Mouse (Mus musculus) hindbrain, embryonic 16.5 days (tissue): Measurements from ENCODE around the gene Btg2. TPM values are rescaled to one million over a fixed set of nuclear protein-coding genes. Genes with fewer than 3 reads are reported as not detected.

ENCODE experiments used
- ATAC-seq: fragments of 200-750 bp; cut with Nextera tagmentation; 2 replicates; pipeline ENCODE4 v1.8.0; 2017; ENCODE audit warnings: moderate TSS enrichment, moderate library complexity
- H3K27ac ChIP-seq: fragments of 300-500 bp; sonication (generic); 2 replicates; pipeline ENCODE4 v1.5.1; 2014; ENCODE audit warnings: low read depth, mild to moderate bottlenecking, control low read depth, low read length, moderate library complexity
- H3K27me3 ChIP-seq: fragments of 300-500 bp; sonication (generic); replicated peaks from 2 replicates; pipeline ENCODE4 v1.6.1; 2014; ENCODE audit warnings: low read length; ENCODE audit not compliant: control insufficient read depth, insufficient read depth
- H3K36me3 ChIP-seq: fragments of 300-500 bp; sonication (generic); 2 replicates; pipeline ENCODE4 v1.6.1; 2014; ENCODE audit warnings: mild to moderate bottlenecking, low read length, moderate library complexity, mixed read lengths; ENCODE audit not compliant: control insufficient read depth, insufficient read depth
- H3K4me1 ChIP-seq: fragments of 300-500 bp; sonication (generic); 2 replicates; pipeline ENCODE4 v1.6.1; 2014; ENCODE audit warnings: low read depth, low read length; ENCODE audit not compliant: control insufficient read depth, insufficient read depth
- H3K4me2 ChIP-seq: fragments of 300-500 bp; sonication (generic); 2 replicates; pipeline ENCODE4 v1.6.1; 2014; ENCODE audit warnings: mild to moderate bottlenecking, low read length, control low read depth, moderate library complexity
- H3K4me3 ChIP-seq: fragments of 300-500 bp; sonication (generic); 2 replicates; pipeline ENCODE4 v1.5.1; 2014; ENCODE audit warnings: mild to moderate bottlenecking, low read length, control low read depth, moderate library complexity
- H3K9ac ChIP-seq: fragments of 300-500 bp; sonication (generic); 2 replicates; pipeline ENCODE4 v1.6.1; 2014; ENCODE audit warnings: low read depth, mild to moderate bottlenecking, control low read depth, low read length, moderate library complexity
- H3K9me3 ChIP-seq: fragments of 300-500 bp; sonication (generic); 2 replicates; pipeline ENCODE4 v1.6.1; 2014; ENCODE audit warnings: mild to moderate bottlenecking, low read length, moderate library complexity; ENCODE audit not compliant: control insufficient read depth
- WGBS: fragments of 180-500 bp; shearing (Covaris S2); extraction: QIAGEN DNeasy Blood & Tissue Kit; methylation state at CpG from one replicate; pipeline ENCODE4 v1.1.7; 2014; 5-methylcytosine and 5-hydroxymethylcytosine counted together
- polyA plus RNA-seq: library from polyadenylated mRNA; unstranded; fragments of >200 nt; fragmentation: Nextera tagmentation; extraction: Ambion mirVana; gene quantifications from 2 replicates; pipeline ENCODE4 v1.2.1, GENCODE M21; 2015

Btg2 gene
- polyA plus RNA-seq, 1 experiment from 2014 or later = 28.0 TPM

DNA sequence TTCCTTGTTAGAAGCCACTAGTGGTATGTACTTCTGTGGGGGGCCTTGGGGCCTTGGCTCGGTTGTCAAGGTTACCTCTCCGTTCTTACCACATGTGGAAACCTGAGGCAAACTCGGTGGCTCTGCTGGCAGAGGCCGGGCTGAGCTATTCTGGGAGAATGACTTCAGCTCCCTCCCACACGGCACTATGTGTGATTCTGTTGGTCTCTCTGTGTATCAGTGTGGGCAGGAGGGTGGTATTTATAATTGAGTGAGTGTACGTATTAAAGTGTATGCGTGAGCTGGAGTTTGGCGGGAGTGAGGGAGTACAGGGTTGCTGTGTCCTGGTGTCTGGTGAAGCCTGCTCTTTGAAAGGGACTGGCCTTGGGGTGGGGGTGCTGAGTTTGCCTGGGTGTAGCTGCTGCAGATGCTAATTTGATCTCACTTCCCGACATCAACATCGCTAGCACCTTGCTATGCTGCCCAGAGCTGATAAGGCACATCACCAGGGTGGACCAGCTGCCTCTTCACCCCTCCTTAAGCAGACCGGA, 4.1 kb upstream of the Btg2 start:
- Histone ChIP-seq H3K9ac (0 out of 2 replicates have a peak overlapping the region, but pooled peaks have one; percentile 13), H3K27me3 (no peaks in the 10 kb centered on the region), H3K4me3 (no peak overlapping the region), H3K36me3 (no peaks in the 10 kb centered on the region), H3K9me3 (no peaks in the 10 kb centered on the region), H3K4me2 (no peak overlapping the region), H3K4me1 (peaks cover 9% of the 10 kb centered on the region; the same call in 1 of the 2 replicates), H3K27ac (no peak overlapping the region)
- ATAC-seq = no peak
- WGBS = 55% methylated on average over 11 of the region's 11 CpGs

DNA sequence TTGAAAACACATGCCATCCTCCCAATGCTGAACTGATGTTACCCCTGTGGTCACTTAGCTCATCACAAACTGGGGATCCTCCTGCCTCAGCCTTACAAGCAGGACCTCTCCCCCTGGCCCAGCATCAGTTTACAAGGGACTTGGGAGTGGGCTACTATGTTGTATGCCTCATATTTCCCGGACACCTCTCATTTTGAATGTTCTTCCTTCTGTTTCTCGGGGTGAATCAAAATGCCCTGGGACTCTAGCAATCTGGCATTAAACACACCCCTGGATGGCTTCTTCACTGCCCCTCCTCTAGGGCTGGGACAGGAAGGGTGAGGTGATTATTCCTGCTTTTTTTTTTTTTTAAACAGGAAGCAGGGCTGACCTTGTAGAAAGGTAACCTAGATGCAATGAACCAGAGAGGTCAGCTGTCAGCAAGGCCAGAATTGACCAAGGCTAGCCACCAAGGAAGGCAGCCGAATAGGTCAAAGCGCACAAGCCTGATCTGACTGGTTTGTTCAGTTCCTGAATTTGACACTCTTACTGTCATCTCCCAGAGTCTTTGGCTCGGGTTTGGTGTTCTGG, 2.0 kb upstream of the Btg2 start:
- Histone ChIP-seq H3K9me3 (no peaks in the 10 kb centered on the region), H3K4me3 (no peak overlapping the region), H3K4me1 (peaks cover 25% of the 10 kb centered on the region), H3K36me3 (no peaks in the 10 kb centered on the region), H3K27me3 (no peaks in the 10 kb centered on the region), H3K9ac (no peak overlapping the region), H3K4me2 (no peak overlapping the region), H3K27ac (no peak overlapping the region)
- WGBS = 92% methylated on average over 5 of the region's 5 CpGs
- ATAC-seq = no peak

DNA sequence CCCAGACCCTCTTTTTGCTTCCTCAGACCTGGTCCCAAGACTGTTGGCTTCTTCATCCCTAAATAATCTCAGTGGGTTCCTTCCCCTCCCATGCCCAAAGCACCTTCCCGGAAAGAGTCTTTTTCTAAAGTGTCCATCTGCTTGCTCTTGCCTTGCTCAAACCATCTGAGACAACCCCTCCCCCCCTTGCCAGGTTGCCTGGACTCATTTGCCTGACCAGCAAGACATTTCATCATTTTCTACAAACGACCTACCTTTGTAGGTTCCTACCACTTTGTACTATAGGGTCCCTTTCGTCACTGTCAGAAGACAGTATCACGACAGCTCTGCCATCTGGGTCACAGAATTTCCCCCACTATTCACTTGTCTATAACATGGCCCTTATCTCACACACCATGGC, 1.5 kb upstream of the Btg2 start:
- Histone ChIP-seq H3K4me3 (no peak overlapping the region), H3K4me1 (peaks cover 30% of the 10 kb centered on the region), H3K9me3 (no peaks in the 10 kb centered on the region), H3K4me2 (no peak overlapping the region), H3K36me3 (no peaks in the 10 kb centered on the region), H3K27me3 (no peaks in the 10 kb centered on the region), H3K9ac (no peak overlapping the region), H3K27ac (0 out of 2 replicates have a peak overlapping the region, but pooled peaks have one; percentile 49)
- no peak for ATAC-seq
- WGBS = 78% methylated on average over 4 of the region's 4 CpGs

DNA sequence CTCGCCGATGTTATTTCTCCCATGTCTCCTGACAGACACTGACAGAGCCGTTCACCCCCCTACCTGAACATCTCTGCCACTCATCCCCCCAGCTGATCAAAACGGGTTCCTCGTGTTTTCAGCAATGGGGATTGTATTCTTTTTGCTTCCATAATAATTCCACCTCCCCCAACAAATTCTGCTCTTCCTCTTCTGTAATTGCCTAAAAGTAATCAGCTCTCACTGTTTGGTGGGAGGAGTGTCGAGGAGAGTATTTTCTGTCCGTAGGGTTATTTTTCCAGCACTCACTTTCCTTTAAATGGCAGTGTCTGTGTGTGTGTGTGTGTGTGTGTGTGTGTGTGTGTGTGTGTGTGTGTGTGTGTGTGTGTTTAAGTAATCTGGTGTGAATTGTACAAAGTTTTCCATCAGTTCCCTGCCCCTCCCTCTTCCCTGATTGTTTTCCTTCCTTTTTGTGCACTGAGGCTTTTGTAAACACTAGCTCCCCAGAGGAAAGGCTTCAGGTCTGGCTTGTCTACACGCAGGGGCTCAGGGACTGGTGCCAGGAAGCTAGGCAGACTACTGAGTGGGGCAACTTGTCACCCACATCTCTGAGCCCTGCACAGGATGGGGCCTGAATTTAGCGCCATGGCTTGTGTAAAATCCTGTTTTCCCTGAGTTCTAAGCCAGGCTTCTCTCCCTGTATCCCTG, 700 bp upstream of the Btg2 start:
- H3K4me2 ChIP-seq = peak overlapping the region; percentile 76
- H3K27ac ChIP-seq = peak overlapping the region; percentile 85
- no peaks in the 10 kb centered on the region for H3K36me3 ChIP-seq
- peak overlapping the region; percentile 70 for H3K4me3 ChIP-seq
- no peaks in the 10 kb centered on the region for H3K9me3 ChIP-seq
- peaks cover 31% of the 10 kb centered on the region for H3K4me1 ChIP-seq
- H3K27me3 ChIP-seq = no peaks in the 10 kb centered on the region
- WGBS = 4% methylated on average over 9 of the region's 9 CpGs
- peak overlapping the region; percentile 72 for H3K9ac ChIP-seq
- no peak for ATAC-seq

DNA sequence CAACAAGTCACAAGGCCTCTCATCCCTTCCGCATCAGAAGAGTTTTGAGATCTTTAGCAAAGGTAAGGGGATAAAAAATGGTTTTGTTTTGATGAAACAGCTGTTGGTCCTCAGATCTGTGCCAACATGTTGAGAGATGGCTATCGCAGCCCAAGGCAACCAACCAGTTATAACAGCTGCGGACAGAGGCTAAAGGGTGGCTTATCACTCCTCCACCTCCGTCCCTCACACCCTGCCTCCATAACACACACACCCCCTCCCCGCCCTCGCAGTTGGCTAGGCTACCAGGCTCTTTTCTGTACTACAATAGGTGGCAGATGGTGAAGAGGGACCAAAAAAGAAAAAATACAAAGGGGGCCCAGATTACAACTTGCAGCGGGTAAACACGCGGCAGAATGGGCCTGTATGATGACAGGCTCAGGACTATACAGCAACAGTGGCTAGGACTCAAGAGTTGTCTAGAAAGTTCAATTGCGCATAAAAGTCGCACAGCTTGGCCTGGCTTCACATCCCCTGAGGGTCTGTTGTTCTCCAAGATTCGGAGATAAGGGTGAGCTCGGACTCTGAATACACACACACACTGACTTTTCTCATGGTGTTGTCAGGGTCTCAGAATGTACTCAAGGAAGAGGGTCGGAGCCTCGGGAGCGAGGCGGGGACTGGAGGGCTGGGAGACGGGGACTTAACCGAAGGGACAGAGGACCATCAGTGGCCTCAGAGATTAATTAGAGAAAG, 692 bp downstream of the Btg2 start:
- no peaks in the 10 kb centered on the region for H3K9me3 ChIP-seq
- H3K4me1 ChIP-seq = peaks cover 32% of the 10 kb centered on the region
- no peaks in the 10 kb centered on the region for H3K36me3 ChIP-seq
- 5% methylated on average over 19 of the region's 19 CpGs for WGBS
- H3K27ac ChIP-seq = peak overlapping the region; percentile 75
- peak overlapping the region; percentile 80 for H3K9ac ChIP-seq
- ATAC-seq = no peak; the same call in 1 of the 2 replicates
- H3K27me3 ChIP-seq = no peaks in the 10 kb centered on the region
- H3K4me2 ChIP-seq = peak overlapping the region; percentile 76
- H3K4me3 ChIP-seq = peak overlapping the region; percentile 70

DNA sequence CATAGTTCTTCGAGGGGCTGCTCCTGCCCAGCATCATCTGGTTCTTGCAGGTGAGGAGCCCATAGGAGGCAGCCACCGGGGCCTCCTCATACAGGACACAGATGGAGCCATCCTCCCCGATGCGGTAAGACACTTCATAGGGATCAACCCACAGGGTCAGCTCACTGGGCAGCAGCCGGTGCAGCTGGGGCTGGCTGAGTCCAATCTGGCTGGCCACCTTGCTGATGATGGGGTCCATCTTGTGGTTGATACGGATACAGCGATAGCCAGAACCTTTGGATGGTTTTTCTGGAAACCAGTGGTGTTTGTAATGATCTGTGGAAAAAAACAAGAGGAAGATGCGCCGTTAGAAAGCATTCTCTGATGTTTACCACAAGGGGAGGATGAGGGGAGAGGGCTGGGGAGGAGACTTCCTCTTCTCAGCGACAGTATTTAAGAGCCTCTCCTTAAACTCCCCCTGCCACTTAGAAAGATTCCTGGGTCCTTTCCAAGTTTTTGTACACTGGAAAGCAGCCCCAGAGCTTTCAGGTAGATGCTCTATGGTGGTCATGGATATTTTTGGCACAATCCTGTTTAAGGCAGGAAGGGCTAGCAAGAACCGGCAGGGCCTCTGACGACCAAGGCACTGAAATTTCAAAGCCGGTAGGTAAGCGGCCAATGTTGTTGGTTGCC, 1.4 kb downstream of the Btg2 start:
- Histone ChIP-seq H3K4me1 (peaks cover 32% of the 10 kb centered on the region), H3K36me3 (no peaks in the 10 kb centered on the region), H3K4me3 (peak overlapping the region; percentile 70), H3K9ac (peak overlapping the region; percentile 80), H3K27me3 (no peaks in the 10 kb centered on the region), H3K27ac (peak overlapping the region; percentile 75), H3K4me2 (peak overlapping the region; percentile 76), H3K9me3 (no peaks in the 10 kb centered on the region)
- no peak for ATAC-seq
- 14% methylated on average over 14 of the region's 14 CpGs for WGBS

DNA sequence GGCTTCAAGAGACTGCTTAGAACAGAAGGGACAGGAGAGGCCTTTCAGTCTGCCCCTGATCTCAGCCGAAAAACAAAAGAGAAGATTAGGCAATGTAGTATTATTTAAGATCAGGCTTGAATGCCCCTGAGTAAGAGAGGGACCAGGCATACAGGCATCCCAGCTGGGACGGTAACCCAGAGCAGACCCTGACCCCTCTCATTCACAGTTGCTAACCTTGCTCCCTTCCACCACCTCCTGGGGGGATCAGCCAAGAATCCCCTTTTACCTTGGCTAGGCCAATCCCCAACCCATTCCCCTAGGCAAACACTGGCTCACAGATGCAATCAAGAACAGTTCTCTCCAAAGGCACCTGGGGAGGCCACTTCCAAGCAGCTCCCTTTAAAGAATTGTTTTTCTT, 2.1 kb downstream of the Btg2 start:
- Histone ChIP-seq H3K27ac (peak overlapping the region; percentile 9; the same call in 1 of the 2 replicates), H3K4me3 (peak overlapping the region; percentile 35), H3K27me3 (no peaks in the 10 kb centered on the region), H3K9ac (peak overlapping the region; percentile 57; the same call in 1 of the 2 replicates), H3K36me3 (no peaks in the 10 kb centered on the region), H3K4me2 (peak overlapping the region; percentile 76), H3K9me3 (no peaks in the 10 kb centered on the region), H3K4me1 (peaks cover 32% of the 10 kb centered on the region)
- WGBS = 22% methylated on average over 2 of the region's 2 CpGs
- no peak for ATAC-seq

DNA sequence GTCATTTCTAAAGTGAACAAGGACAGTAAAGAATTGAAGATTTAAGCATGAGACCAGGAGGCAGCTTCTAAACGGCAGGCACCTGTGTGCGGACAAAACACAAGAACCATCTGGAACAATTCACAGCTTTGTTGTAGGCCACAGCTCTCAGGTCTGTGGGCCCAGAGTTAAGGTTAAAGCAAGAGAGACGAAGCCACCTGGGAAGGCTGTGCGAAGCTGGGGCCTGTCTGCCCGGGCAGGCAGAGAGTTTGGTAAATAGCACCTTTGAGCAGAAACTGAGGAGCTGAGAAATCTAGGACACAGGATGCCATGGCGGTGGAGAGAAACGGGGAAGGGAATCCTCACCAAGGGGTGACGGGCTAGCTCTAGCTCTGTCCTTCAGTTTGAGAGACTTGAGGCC, 3.4 kb downstream of the Btg2 start:
- Histone ChIP-seq H3K4me3 (peak overlapping the region; percentile 35), H3K36me3 (no peaks in the 10 kb centered on the region), H3K9ac (peak overlapping the region; percentile 8; the same call in 1 of the 2 replicates), H3K4me2 (peak overlapping the region; percentile 76), H3K9me3 (no peaks in the 10 kb centered on the region), H3K27ac (0 out of 2 replicates have a peak overlapping the region, but pooled peaks have one; percentile 41), H3K4me1 (peaks cover 35% of the 10 kb centered on the region), H3K27me3 (no peaks in the 10 kb centered on the region)
- ATAC-seq = no peak
- WGBS = 85% methylated on average over 8 of the region's 8 CpGs
